Mouse (Mus musculus) liver, postnatal 0 days (tissue): ENCODE measurements around the gene Hrasls5.

Experiments used
- CTCF ChIP-seq: sonication (generic); IDR thresholded peaks from 2 replicates; pipeline ENCODE4 v1.5.1; 2016; ENCODE audit warnings: antibody characterized with exemption, low read depth
- EP300 ChIP-seq: IDR thresholded peaks from 2 replicates; pipeline ENCODE4 v1.6.1; 2016; ENCODE audit warnings: antibody characterized with exemption, low read depth, mild to moderate bottlenecking

DNA sequence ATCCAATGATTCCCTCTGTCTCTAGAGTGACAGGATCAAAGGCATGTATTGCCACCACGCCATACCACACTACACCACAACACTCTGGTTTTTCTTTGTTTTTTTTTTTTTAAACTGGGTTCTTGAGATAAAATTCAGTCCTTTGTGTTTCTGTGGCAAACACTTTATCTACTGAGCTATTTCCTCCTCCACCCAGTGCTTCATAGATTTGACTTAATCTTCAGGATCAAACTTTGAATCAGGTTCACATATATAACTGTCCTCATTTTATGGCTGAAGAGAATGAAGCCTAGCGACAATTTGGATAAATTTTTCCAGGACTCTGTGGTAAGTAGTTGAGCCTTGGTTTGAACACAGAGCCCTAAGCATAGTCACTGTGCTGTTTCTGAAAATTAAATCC is 48.7 kb upstream of the Hrasls5 start:
- TF ChIP-seq CTCF (no peak), EP300 (no peak)
